Mouse (Mus musculus) intestine, embryonic 14.5 days (tissue): Measurements from ENCODE around the gene Trpc6. TPM values are rescaled to one million over a fixed set of nuclear protein-coding genes. Genes with fewer than 3 reads are reported as not detected.
A peak's percentile ranks its signal among the peaks of the same experiment; 100 is the strongest.

Source experiments
- ATAC-seq: fragments of 200-750 bp; cut with Nextera tagmentation; replicated peaks from 2 replicates; pipeline ENCODE4 v1.8.0; 2017; ENCODE audit warnings: low read depth, moderate number of reproducible peaks, moderate TSS enrichment, moderate library complexity; ENCODE audit not compliant: low FRiP score, low TSS enrichment
- DNase-seq: peaks from one replicate; pipeline ENCODE4 v3.0.0-alpha.2; 2018; ENCODE audit warnings: low spot score
- H3K27ac ChIP-seq: fragments of 300-500 bp; sonication (generic); 2 replicates; pipeline ENCODE4 v1.5.1; 2014; ENCODE audit warnings: low read depth, mild to moderate bottlenecking, control low read depth
- H3K27me3 ChIP-seq: fragments of 300-500 bp; sonication (generic); replicated peaks from 2 replicates; pipeline ENCODE4 v1.6.1; 2014; ENCODE audit warnings: low read length, control low read depth; ENCODE audit not compliant: control insufficient read depth, insufficient read depth
- H3K36me3 ChIP-seq: fragments of 300-500 bp; sonication (generic); 2 replicates; pipeline ENCODE4 v1.6.1; 2014; ENCODE audit warnings: low read length, control low read depth; ENCODE audit not compliant: control insufficient read depth, insufficient read depth
- H3K4me1 ChIP-seq: fragments of 300-500 bp; sonication (generic); replicated peaks from 2 replicates; pipeline ENCODE4 v1.6.1; 2014; ENCODE audit warnings: low read length, control low read depth, mixed read lengths; ENCODE audit not compliant: control insufficient read depth, insufficient read depth
- H3K4me2 ChIP-seq: fragments of 300-500 bp; sonication (generic); 2 replicates; pipeline ENCODE4 v1.6.1; 2014; ENCODE audit warnings: low read length
- H3K4me3 ChIP-seq: fragments of 300-500 bp; sonication (generic); 2 replicates; pipeline ENCODE4 v1.5.1; 2014; ENCODE audit warnings: low read depth, low read length, control low read depth, mixed read lengths
- H3K9ac ChIP-seq: fragments of 300-500 bp; sonication (generic); 2 replicates; pipeline ENCODE4 v1.6.1; 2014; ENCODE audit warnings: mild to moderate bottlenecking, low read length
- H3K9me3 ChIP-seq: fragments of 300-500 bp; sonication (generic); 2 replicates; pipeline ENCODE4 v1.6.1; 2016; ENCODE audit warnings: low read length, control low read depth; ENCODE audit not compliant: control insufficient read depth
- WGBS: fragments of 180-500 bp; shearing (Covaris S2); extraction: QIAGEN DNeasy Blood & Tissue Kit; methylation state at CpG from one replicate; pipeline ENCODE4 v1.1.7; 2014; 5-methylcytosine and 5-hydroxymethylcytosine counted together
- polyA plus RNA-seq: library from polyadenylated mRNA; unstranded; fragments of >200 nt; fragmentation: Nextera tagmentation; extraction: Ambion mirVana; gene quantifications from 2 replicates; pipeline ENCODE4 v1.2.1, GENCODE M21; 2014

The Trpc6 gene
- polyA plus RNA-seq, 1 experiment from 2014 or later, result 3.9 TPM

- DNase-seq (no peak), ATAC-seq (no peak)
- no peak overlapping the region for H3K9ac ChIP-seq
- no peaks in the 10 kb centered on the region for H3K9me3 ChIP-seq
- no peaks in the 10 kb centered on the region for H3K27me3 ChIP-seq
- H3K4me2 ChIP-seq, result no peak overlapping the region
- no peak overlapping the region for H3K27ac ChIP-seq
- 44% methylated on average over 2 of the region's 2 CpGs for WGBS
- no peaks in the 10 kb centered on the region for H3K36me3 ChIP-seq
- no peak overlapping the region for H3K4me3 ChIP-seq
- no peaks in the 10 kb centered on the region for H3K4me1 ChIP-seq
These were observed 90.4 kb downstream of the Trpc6 start for GRCm38 (mm10) chr9:8634344-8634743.

- Histone ChIP-seq H3K27me3 (no peaks in the 10 kb centered on the region), H3K9me3 (no peaks in the 10 kb centered on the region), H3K27ac (no peak overlapping the region), H3K4me3 (no peak overlapping the region), H3K9ac (no peak overlapping the region), H3K4me1 (no peaks in the 10 kb centered on the region), H3K4me2 (no peak overlapping the region), H3K36me3 (no peaks in the 10 kb centered on the region)
- DNase-seq (no peak), ATAC-seq (no peak)
- WGBS, result 87% methylated on average over 5 of the region's 5 CpGs
These were observed 99.5 kb downstream of the Trpc6 start for GRCm38 (mm10) chr9:8643453-8643852.

DNA sequence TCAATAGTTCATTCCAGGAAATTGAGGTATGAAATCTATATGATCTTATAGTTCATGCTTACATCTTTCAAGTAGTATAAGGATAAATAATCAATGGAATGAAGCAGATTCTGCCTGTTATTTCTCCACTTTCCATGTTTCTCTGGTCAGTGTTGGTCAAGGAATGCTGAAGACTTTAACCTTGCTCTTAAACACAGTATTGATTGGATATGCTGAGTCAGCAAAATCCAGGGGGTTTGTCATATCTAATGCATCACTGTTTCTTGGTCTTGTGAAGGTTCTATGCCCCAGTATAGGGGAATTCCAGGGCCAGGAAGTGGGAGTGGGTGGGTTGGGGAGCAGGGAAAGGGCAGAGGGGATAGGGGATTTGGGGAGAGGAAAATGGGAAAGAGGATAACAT lies 111.4 kb downstream of the Trpc6 start:
- H3K9ac ChIP-seq, result no peak overlapping the region
- no peak overlapping the region for H3K4me2 ChIP-seq
- H3K27ac ChIP-seq, result no peak overlapping the region
- H3K4me3 ChIP-seq, result no peak overlapping the region
- no peak for DNase-seq
- H3K9me3 ChIP-seq, result no peaks in the 10 kb centered on the region
- no peaks in the 10 kb centered on the region for H3K36me3 ChIP-seq
- ATAC-seq, result no peak
- no peaks in the 10 kb centered on the region for H3K4me1 ChIP-seq
- H3K27me3 ChIP-seq, result no peaks in the 10 kb centered on the region

DNA sequence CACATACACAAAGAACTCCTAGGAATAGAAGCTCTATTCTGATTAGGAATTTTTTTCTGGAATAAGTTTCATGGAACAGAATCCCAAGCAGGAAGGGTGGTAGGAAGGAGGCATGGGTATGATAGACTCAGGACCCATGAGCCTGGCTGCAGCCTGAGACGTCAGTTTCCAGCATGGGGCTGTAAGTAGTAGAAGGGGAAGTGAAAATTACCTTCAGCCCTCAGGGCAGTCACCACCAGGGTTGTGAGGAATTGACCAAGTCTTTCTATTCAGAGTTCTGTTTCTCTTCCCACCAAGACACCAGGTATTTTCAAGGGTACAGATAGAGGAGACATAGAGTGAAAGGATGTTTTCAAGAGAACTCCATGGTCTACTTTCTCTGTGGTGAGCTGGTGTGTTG lies 129.0 kb downstream of the Trpc6 start:
- DNase-seq, result no peak
- H3K9me3 ChIP-seq, result no peaks in the 10 kb centered on the region
- no peak for ATAC-seq
- no peak overlapping the region for H3K27ac ChIP-seq
- no peaks in the 10 kb centered on the region for H3K27me3 ChIP-seq
- H3K4me3 ChIP-seq, result no peak overlapping the region
- no peak overlapping the region for H3K4me2 ChIP-seq
- H3K36me3 ChIP-seq, result no peaks in the 10 kb centered on the region
- 76% methylated on average over 1 of the region's 1 CpGs for WGBS
- H3K9ac ChIP-seq, result no peak overlapping the region
- H3K4me1 ChIP-seq, result no peaks in the 10 kb centered on the region

DNA sequence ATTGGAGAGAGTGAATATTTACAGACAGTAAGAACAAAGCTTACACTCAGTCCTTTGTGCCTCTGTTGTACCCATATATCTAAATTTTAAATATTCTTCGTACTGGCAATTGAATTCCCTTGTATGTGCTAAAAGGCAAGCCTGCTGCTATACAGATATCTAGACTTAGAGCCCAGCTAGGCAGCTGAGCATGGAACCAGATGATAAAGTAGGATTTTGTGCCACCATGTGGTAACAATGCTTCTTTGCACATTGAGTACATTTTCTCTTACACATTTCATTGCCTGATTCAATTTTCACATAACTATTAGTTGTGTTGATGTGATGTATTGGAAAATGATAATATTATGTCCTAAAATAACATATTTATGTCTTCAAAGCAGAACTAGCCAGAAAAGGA lies 132.7 kb downstream of the Trpc6 start:
- no peaks in the 10 kb centered on the region for H3K9me3 ChIP-seq
- no peaks in the 10 kb centered on the region for H3K36me3 ChIP-seq
- 65% methylated on average over 1 of the region's 1 CpGs for WGBS
- H3K27ac ChIP-seq, result no peak overlapping the region
- ATAC-seq (no peak), DNase-seq (no peak)
- H3K4me2 ChIP-seq, result no peak overlapping the region
- H3K9ac ChIP-seq, result no peak overlapping the region
- H3K27me3 ChIP-seq, result no peaks in the 10 kb centered on the region
- no peaks in the 10 kb centered on the region for H3K4me1 ChIP-seq
- H3K4me3 ChIP-seq, result no peak overlapping the region

GRCm38 (mm10) chr9:8693177-8693576 lies 149.2 kb downstream of the Trpc6 start:
- H3K9ac ChIP-seq, result no peak overlapping the region
- no peak overlapping the region for H3K4me3 ChIP-seq
- no peaks in the 10 kb centered on the region for H3K4me1 ChIP-seq
- H3K9me3 ChIP-seq, result no peaks in the 10 kb centered on the region
- no peaks in the 10 kb centered on the region for H3K36me3 ChIP-seq
- H3K27ac ChIP-seq, result no peak overlapping the region
- no peak overlapping the region for H3K4me2 ChIP-seq
- no peak for ATAC-seq
- no peaks in the 10 kb centered on the region for H3K27me3 ChIP-seq
- DNase-seq, result no peak
- WGBS, result 82% methylated on average over 2 of the region's 2 CpGs

GRCm38 (mm10) chr9:8700669-8701068 lies 156.7 kb downstream of the Trpc6 start:
- Histone ChIP-seq H3K36me3 (no peaks in the 10 kb centered on the region), H3K9ac (no peak overlapping the region), H3K4me1 (no peaks in the 10 kb centered on the region), H3K27me3 (no peaks in the 10 kb centered on the region), H3K27ac (no peak overlapping the region), H3K4me3 (no peak overlapping the region), H3K4me2 (no peak overlapping the region), H3K9me3 (no peaks in the 10 kb centered on the region)
- 0 out of 2 replicates have a peak, but pooled peaks have one; percentile 47 for ATAC-seq
- 31% methylated on average over 5 of the region's 5 CpGs for WGBS
- DNase-seq, result peak; percentile 94

GRCm38 (mm10) chr9:8703516-8703915 lies 159.6 kb downstream of the Trpc6 start:
- 73% methylated on average over 1 of the region's 1 CpGs for WGBS
- Histone ChIP-seq H3K36me3 (no peaks in the 10 kb centered on the region), H3K9me3 (no peaks in the 10 kb centered on the region), H3K4me1 (no peaks in the 10 kb centered on the region), H3K27ac (no peak overlapping the region), H3K4me3 (no peak overlapping the region), H3K9ac (no peak overlapping the region), H3K4me2 (no peak overlapping the region), H3K27me3 (no peaks in the 10 kb centered on the region)
- no peak for DNase-seq
- ATAC-seq, result no peak

DNA sequence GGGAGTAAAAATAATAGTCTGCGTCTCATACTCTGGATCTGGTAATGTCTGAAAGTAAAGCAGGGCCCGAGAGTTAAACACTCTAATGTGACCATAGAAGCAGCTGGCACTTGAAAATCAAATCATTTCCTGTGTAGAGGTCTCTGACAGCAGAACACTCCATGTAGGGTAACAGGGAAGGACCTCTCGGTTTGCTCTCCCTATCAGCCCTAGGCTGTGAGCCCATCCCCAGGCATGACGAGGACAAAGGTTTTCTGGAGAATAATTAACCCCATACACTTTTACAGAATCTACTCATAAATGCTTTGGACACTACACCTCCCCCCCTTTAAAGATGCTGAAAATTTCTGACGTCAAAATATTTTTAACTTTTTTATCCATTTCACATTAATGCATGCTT lies 160.0 kb downstream of the Trpc6 start:
- Histone ChIP-seq H3K4me2 (no peak overlapping the region), H3K9ac (no peak overlapping the region), H3K4me3 (no peak overlapping the region), H3K27me3 (no peaks in the 10 kb centered on the region), H3K4me1 (no peaks in the 10 kb centered on the region), H3K36me3 (no peaks in the 10 kb centered on the region), H3K27ac (no peak overlapping the region), H3K9me3 (no peaks in the 10 kb centered on the region)
- no peak; the same call in 1 of the 2 replicates for ATAC-seq
- DNase-seq, result no peak
- WGBS, result 43% methylated on average over 5 of the region's 5 CpGs
